Mouse (Mus musculus) 3T3-L1 (cell line): Measurements from ENCODE around the gene Ccnt1.
"Not testable (repeated sequence)": the region's sequence is repeated elsewhere in the genome, so short reads cannot be mapped to it uniquely, and the experiment has no call there.

Experiments used
- DNase-seq: peaks from one replicate; pipeline ENCODE4 v3.0.0-alpha.2; 2015; ENCODE audit warnings: low read depth, low spot score

Ccnt1 gene

DNA sequence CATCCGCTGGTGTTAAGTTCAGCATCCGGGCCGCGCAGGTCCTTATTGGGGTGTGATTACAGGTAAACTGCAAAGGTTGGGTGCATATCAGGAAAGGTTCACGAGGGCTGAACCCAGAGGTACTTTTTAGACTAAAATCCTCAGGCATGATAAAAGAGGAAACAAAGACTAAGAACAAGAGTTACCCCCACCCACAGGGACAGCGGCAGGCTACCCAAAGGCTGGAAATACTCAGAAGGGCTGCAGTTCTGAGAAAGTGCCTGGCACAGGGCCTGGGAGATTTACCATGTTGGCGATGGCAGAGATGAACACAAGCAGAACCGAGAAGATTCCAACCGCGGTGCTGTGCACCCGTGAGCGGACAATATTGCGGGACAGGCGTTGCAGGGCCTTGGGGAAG, 25.9 kb upstream of the Ccnt1 start:
- DNase-seq = no peak

GRCm38 (mm10) chr15:98595049-98595448, 24.3 kb upstream of the Ccnt1 start:
- DNase-seq = peak; percentile 71

- DNase-seq = no peak
Measured at GRCm38 (mm10) chr15:98594193-98594592, 23.5 kb upstream of the Ccnt1 start.

- DNase-seq = no peak
Measured at GRCm38 (mm10) chr15:98591396-98591795, 20.7 kb upstream of the Ccnt1 start.

DNA sequence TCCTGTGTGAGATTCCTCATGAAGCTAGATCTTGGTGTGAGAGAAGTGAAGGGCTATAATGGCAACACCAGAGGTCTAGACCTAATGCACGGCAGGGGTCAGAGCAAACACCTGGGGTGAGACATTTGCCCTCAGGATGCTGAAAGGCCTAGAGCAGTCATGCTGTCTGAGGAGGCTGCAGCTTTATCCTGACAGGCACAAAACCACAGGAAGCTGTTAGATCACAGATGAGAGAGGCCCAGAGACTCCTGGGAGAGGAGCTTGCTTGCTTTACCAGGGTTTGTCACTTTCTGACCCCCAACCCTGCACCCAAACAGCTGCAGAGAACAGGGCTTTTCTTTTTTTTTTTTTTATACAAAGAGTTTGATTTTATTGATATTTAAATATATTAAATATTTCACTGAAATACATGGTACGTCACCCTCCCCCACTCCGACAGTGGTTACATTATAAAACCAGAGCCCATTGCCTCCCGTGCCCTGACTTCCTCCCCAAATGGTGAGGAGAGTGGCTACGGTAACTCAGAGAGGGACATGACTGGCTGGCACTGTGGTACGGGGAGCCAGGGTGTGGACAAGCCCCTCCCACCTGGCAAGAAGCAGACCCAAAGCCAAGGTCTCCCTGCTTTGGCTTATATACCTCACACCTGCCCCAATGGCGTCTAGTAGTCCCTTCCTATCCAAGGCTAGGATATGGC, 19.1 kb upstream of the Ccnt1 start:
- no peak for DNase-seq

GRCm38 (mm10) chr15:98587751-98588150, 17.0 kb upstream of the Ccnt1 start:
- no peak for DNase-seq

- not testable (repeated sequence) for DNase-seq
Measured at GRCm38 (mm10) chr15:98586141-98586540, 15.4 kb upstream of the Ccnt1 start.

DNA sequence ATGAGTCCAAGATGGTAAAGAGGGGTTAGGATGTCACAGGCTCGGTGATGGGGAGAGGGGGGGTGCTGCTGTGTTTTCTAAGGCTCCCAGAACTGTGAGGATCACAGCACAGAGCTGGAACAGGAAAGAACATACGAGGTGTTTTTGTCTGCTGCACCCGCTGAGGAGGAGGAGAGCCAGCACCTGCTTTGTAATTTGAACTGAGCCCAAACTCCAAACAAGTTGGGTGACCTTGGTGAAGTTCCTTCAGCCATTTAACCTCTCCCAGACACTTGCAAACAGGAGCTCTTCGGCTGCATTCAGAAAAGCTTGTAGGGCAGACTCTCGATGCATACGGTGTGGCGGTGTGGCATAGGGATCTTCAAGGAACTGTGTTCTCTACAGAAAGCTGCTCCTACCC, 14.7 kb upstream of the Ccnt1 start:
- no peak for DNase-seq

- DNase-seq = peak; percentile 76
Measured at GRCm38 (mm10) chr15:98582996-98583395, 12.3 kb upstream of the Ccnt1 start.

DNA sequence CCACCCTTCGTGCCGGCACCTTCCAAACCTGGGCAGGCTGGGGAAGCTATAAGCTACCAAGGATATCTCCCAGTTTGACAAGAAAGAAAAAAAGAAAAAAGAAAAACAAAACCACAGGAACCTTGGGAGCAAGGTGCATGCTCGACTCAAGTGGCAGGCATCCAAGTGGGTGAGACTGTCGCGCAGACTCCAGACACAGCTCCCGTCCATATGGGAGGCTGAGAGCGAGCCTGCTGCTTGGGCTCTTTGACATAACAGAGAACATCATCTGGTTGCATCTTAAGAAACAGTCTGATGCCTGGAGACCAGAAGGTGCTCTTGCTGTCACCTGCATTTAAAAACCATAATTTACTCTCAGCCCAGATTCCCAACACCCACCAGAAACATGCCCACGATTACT, 11.7 kb upstream of the Ccnt1 start:
- peak; percentile 27 for DNase-seq

DNA sequence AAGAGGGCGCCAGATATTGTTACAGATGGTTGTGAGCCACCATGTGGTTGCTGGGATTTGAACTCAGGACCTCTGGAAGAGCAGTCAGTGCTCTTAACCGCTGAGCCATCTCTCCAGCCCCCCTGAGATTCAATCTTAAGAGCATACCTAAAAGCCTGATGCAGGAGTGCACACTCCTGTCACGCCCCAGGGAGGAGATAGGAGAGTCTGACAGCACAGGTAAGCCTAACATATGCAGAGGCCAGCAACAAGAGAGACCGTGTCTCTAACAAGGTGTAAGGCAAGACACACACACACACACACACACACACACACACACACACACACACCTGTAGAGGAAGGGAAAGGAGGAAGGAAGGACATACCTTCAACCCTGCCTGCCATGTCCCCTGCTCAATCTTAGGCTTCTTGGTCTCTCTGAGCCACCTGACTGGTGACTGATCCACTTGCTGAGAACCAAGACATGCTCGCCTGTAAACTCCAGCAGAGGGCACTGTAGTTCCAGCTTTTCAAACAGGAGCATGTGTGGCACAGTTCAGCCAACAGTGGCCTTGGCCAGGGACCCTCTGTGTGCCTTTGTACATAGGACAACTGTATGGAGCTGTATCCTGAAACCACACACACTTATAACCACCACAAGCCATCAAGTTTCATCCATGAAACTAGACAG, 9.2 kb upstream of the Ccnt1 start:
- DNase-seq = peak; percentile 94

DNA sequence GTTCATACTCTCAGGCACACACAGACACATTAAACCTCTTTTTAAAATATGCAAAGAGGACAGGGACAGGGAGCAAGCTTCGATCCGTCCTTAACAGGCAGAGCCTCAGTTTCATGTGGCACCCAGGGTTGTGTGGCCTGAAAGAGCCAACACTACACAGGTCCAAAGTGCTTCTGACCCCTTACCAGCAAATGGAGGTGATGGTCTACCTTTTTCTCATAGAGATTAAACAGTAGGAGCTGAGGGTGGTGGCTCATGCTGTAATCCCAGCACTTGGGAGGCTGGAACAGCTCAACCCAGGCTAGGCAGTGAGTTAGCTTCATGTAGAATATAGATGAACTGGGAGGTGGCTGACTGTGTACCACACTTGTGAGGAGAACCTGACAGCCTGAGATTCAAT, 8.6 kb upstream of the Ccnt1 start:
- DNase-seq = no peak

GRCm38 (mm10) chr15:98573293-98573692, 2.6 kb upstream of the Ccnt1 start:
- no peak for DNase-seq

DNA sequence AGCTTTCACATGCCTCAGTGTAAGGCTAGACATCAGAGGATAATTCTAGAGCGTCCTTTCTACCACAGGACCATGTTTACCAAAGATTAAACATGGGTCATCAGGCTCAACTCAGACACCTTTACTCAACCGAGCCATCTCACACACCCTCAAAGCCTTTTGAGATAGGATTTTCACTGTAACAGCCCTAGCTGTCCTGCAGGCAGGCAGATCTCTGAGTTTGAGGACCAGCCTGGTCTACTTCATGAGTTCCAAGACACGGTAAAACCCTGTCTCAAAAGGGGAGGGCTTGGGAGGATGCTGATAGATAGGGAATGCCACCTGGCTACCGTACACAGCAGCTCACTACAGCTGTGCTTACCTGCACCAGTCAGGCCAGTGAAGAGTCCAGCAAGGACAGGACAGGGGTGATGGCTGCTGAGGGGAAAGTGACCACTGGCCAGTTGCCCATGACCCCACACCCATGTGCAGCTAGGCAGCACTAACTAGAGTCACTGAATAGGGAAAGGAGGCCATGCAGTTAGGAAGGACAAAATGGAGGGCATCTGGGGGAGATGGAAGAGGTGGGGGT, 843 bp downstream of the Ccnt1 start:
- DNase-seq = no peak

DNA sequence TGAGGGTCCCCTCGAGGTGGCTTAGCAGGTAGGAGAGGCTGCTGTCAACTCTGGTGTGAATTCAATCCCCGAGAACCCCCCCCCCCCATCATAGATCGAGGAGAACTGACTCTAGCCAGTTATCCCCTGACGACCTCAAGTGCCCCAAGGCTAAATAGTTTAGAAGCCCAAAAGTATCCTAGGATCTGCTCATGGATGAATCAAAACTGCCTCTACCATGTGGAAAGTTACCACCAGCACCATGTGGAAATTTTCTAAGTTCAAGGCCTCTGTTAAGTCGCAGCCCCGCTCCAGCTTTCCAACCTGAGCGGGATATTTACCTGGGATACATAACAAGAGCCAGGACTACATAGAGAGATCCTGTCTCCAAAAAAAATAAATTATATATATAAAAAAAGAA, 1.5 kb downstream of the Ccnt1 start:
- DNase-seq = peak; percentile 48

- peak; percentile 50 for DNase-seq
Measured at GRCm38 (mm10) chr15:98568256-98569033, 2.3 kb downstream of the Ccnt1 start.

DNA sequence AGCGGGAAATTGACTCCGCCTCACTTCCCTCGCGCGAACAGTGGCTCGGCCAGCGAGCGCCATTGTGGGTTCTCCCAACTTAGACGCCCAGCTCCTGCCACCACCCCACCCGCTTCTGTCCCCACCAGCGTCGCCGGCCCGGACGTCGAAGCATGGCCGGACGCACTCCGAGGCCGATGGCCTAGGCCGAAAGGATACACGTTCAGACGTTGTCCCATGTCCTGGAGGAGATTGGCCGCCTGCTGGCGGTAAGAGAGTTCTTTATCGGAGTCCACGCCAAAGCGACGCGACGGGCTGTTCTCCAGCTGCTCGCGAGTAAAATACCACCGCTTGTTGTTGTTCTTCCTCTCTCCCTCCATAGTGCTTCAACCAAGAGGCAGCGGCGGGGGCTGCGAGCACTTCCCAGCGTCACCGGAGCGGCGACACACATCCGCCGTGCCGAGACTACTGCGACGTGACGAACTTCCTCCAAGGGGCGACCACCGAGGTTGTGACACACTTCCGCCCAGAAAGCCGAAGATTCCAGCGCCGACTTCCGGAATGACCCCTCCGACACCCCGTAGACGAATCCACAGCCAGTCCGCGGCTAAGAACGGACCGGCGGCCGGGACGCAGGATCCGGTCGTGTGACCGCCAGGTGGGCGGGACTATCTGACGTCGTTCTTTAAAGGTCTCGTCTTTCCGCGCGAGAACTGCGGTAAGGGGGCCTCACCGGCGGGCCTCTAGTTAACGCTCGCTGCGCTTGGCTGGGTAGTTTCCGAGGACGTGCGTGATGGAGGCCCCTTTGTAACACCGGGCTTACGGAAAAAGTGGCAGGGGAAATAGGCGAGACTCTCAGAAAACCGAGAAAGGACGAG, 3.2 kb downstream of the Ccnt1 start:
- peak; percentile 100 for DNase-seq

GRCm38 (mm10) chr15:98566973-98567277, 3.8 kb downstream of the Ccnt1 start:
- DNase-seq = no peak

DNA sequence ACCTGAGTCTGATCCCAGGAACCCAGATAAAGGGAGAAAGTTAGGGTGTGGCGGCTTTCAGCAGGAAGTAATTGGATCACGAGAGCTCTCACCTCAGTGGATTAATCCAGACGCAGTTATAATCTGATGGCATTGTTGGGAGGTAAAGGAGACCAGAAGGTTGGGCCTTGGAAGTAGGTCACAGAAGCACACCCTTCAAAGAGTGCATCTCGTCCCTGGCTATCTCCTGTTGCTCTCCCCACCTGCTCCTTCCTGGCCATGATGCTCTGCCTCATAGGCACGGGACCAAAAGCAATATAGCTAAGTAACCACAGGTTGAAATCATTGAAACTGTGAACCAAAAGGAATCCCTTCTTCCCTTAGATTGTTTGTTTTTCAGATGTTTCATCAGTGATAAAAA, 13.5 kb downstream of the Ccnt1 start:
- no peak for DNase-seq

DNA sequence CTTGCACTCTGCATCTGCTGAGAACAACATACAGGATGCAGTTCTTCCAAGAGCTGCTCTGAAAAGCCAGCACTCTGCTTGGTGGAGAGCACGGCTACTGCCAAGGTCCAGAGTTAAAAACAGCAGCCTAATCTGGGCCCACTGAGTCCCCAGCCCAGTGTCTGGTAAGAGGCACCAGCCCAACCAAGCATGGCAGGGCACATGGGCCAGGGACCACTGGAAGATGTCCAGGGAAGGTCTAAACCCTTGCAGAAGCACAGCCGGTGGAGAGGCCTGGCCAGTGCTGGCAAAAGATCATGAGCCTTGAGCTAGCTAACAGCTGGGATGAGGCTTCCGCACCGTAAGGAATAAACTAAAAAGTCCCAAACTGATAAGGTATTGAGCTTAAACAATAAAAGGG, 14.8 kb downstream of the Ccnt1 start:
- DNase-seq = no peak

GRCm38 (mm10) chr15:98552758-98553157, 18.0 kb downstream of the Ccnt1 start:
- DNase-seq = no peak

DNA sequence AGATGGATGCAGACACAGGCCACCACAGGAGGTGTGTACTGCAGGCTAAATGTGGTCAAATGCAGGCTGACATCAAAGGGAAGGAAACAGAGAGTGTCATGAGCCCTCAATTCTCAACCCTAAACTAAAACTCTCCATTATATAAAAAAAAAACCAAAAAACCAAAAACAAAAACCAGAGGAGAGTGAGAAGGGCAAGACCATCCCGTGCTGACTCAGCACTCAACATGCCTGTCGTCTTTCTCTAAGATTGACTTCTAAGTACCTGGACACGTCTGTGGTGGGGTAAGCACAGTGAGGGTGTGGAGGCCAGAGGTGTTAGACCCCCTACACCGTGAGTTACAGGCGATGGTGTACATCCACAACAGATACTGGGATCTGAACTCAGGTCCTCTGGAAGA, 23.9 kb downstream of the Ccnt1 start:
- DNase-seq = no peak
